Mouse (Mus musculus): ENCODE data around the gene Bcl2l10.

- TF ChIP-seq CTCF (IDR thresholded peaks at IDR 0.05; ENCODE audit: extremely low read depth, insufficient read length, insufficient replicate concordance, low read depth, low read length) (no peak), POLR2A (IDR thresholded peaks at IDR 0.05; ENCODE audit: low read depth, low read length) (no peak)
These were observed 48.4 kb downstream of the Bcl2l10 start for GRCm38 (mm10) chr9:75395971-75396370.

All from small intestine, adult 2 months (tissue).